ENCODE assay signal across 26 mouse cellular contexts in genomic region chr7:112658939-112659338, GRCm38 (mm10). TPM values are rescaled to one million over a fixed set of nuclear protein-coding genes. Genes with fewer than 3 reads are reported as not detected.
DNase-seq lines count a peak whose midpoint lies in the region; ATAC-seq and TF ChIP-seq lines count a peak whose summit lies in the region.
"Had no signal": no experiment of that assay in that cellular context is flagged by ENCODE, and none has a peak within 500 bp of the region (broad histone marks: within the 10 kb centered on the region; RNA-seq: fewer than 3 reads in every experiment).

No protein-coding gene starts in this region.

- H3K4me1 ChIP-seq in heart, embryonic 10.5 days = peaks cover 85% of the 10 kb centered on the region
- H3K4me1 ChIP-seq in heart, embryonic 13.5 days = peaks cover 92% of the 10 kb centered on the region
- peaks cover 59% of the 10 kb centered on the region for H3K4me1 ChIP-seq in heart, postnatal 0 days (ENCODE audit: control insufficient read depth, insufficient read depth)

- H3K27ac ChIP-seq in heart, embryonic 10.5 days = peak overlapping the region; percentile 88
- peak overlapping the region; percentile 95 for H3K27ac ChIP-seq in heart, embryonic 13.5 days (replicated peaks)
- peak overlapping the region; percentile 88 for H3K27ac ChIP-seq in heart, postnatal 0 days (ENCODE audit: low read depth)
- H3K27ac ChIP-seq: forebrain, embryonic 10.5 days; forebrain, embryonic 13.5 days; hindbrain, embryonic 12.5 days; hindbrain, embryonic 15.5 days had no signal

- H3K9ac ChIP-seq in heart, embryonic 13.5 days = no peak overlapping the region
- H3K9ac ChIP-seq in heart, postnatal 0 days (replicated peaks; ENCODE audit: low read depth, low read length) = no peak overlapping the region
- H3K9ac ChIP-seq: forebrain, embryonic 13.5 days; hindbrain, embryonic 12.5 days; hindbrain, embryonic 15.5 days had no signal

- H3K4me2 ChIP-seq in heart, embryonic 13.5 days = no peak overlapping the region
- no peak overlapping the region for H3K4me2 ChIP-seq in heart, postnatal 0 days (ENCODE audit: low read depth, low read length)
- H3K4me2 ChIP-seq: forebrain, embryonic 13.5 days; hindbrain, embryonic 12.5 days; hindbrain, embryonic 15.5 days had no signal

- H3K4me3 ChIP-seq in heart, embryonic 10.5 days = no peak overlapping the region
- H3K4me3 ChIP-seq in heart, embryonic 13.5 days = no peak overlapping the region
- no peak overlapping the region for H3K4me3 ChIP-seq in heart, postnatal 0 days (ENCODE audit: low read depth, low read length)
- H3K4me3 ChIP-seq: forebrain, embryonic 10.5 days; forebrain, embryonic 13.5 days; hindbrain, embryonic 12.5 days; hindbrain, embryonic 15.5 days had no signal

- WGBS in heart, embryonic 10.5 days = 90% methylated on average over 3 of the region's 3 CpGs
- 80% methylated on average over 3 of the region's 3 CpGs for WGBS in heart, embryonic 13.5 days
- WGBS in heart, postnatal 0 days = 85% methylated on average over 3 of the region's 3 CpGs

- H3K27me3 ChIP-seq in heart, embryonic 10.5 days (ENCODE audit: insufficient read depth, poor library complexity, severe bottlenecking) = no peaks in the 10 kb centered on the region
- H3K27me3 ChIP-seq in heart, embryonic 13.5 days (replicated peaks) = no peaks in the 10 kb centered on the region
- no peaks in the 10 kb centered on the region for H3K27me3 ChIP-seq in heart, postnatal 0 days (ENCODE audit: control insufficient read depth, insufficient read depth, low read length)
- H3K27me3 ChIP-seq: CH12.LX; forebrain, embryonic 13.5 days; hindbrain, embryonic 12.5 days; hindbrain, embryonic 15.5 days; Patski had no signal

- intact Hi-C loops in heart, postnatal 14 days (cut with DNase I) = no loop called here

- no peaks in the 10 kb centered on the region for H3K36me3 ChIP-seq in heart, embryonic 10.5 days
- no peaks in the 10 kb centered on the region for H3K36me3 ChIP-seq in heart, embryonic 13.5 days
- no peaks in the 10 kb centered on the region for H3K36me3 ChIP-seq in heart, postnatal 0 days (replicated peaks; ENCODE audit: control insufficient read depth, insufficient read depth, low read length)
- H3K36me3 ChIP-seq: forebrain, embryonic 10.5 days; G1E; hindbrain, embryonic 12.5 days; hindbrain, embryonic 15.5 days had no signal

- DNase-seq in heart, embryonic 10.5 days (ENCODE audit: low spot score) = no peak
- DNase-seq in heart, adult 18-20 months = no peak
- DNase-seq in heart, postnatal 4 days = no peak
- DNase-seq in heart, postnatal 0 days (ENCODE audit: low spot score) = no peak
- no peak for DNase-seq in heart, postnatal 14 days
- DNase-seq: adrenal gland, postnatal 10 days; adrenal gland, postnatal 36 days; B cell, adult 2 months; cerebellum, adult 18-20 months; cerebellum, adult 9-10 months; cerebellum, postnatal 14 days; gastrocnemius, postnatal 10 days; gastrocnemius, postnatal 36 days; kidney, adult 2 months had no signal

- no peaks in the 10 kb centered on the region for H3K9me3 ChIP-seq in heart, embryonic 10.5 days
- H3K9me3 ChIP-seq in heart, embryonic 13.5 days = no peaks in the 10 kb centered on the region
- no peaks in the 10 kb centered on the region for H3K9me3 ChIP-seq in heart, postnatal 0 days (replicated peaks; ENCODE audit: control insufficient read depth, low read length)
- H3K9me3 ChIP-seq: forebrain, embryonic 10.5 days; forebrain, embryonic 13.5 days; hindbrain, embryonic 12.5 days; hindbrain, embryonic 15.5 days had no signal

- ATAC-seq in heart, embryonic 13.5 days (ENCODE audit: extremely low read depth, insufficient number of reproducible peaks, low FRiP score, low TSS enrichment) = no peak
- ATAC-seq in heart, postnatal 0 days (ENCODE audit: insufficient read depth, low read depth) = no peak
- ATAC-seq: forebrain, embryonic 13.5 days; forebrain, embryonic 16.5 days; intestine, postnatal 0 days; Patski had no signal

- no peak for TF ChIP-seq EP300 in heart, postnatal 0 days (IDR thresholded peaks at IDR 0.05; ENCODE audit: low read depth)

- TF ChIP-seq CTCF in heart, postnatal 0 days (IDR thresholded peaks at IDR 0.05; ENCODE audit: low read depth) = no peak

RNA-seq across cellular contexts. Expression of gene Tead1, which starts 20.2 kb away (rescaled TPM):
- 19.7 and 27.2 TPM in 2 replicates for polyA plus RNA-seq in heart, embryonic 10.5 days (2016; fragmentation: Nextera tagmentation; extraction: Ambion mirVana)
- total RNA-seq in heart, adult 18-20 months (2021) = 100 to 1,000 TPM; 152 to 155 TPM
- polyA plus RNA-seq in heart, embryonic 13.5 days (2015; fragmentation: Nextera tagmentation; extraction: Ambion mirVana) = 25.2 and 29.3 TPM in 2 replicates
- total RNA-seq in heart, postnatal 4 days (2021) = 100 to 1,000 TPM; 180 to 186 TPM
- 63.9 and 87.9 TPM in 2 replicates for total RNA-seq in heart, postnatal 0 days (2014; rRNA removed; ENCODE audit: low replicate concordance)
- 19.0 and 20.8 TPM in 2 replicates for polyA plus RNA-seq in heart, postnatal 0 days (2015; fragmentation: Nextera tagmentation; extraction: Ambion mirVana)
- 100 to 1,000 TPM; 147 to 154 TPM for total RNA-seq in heart, postnatal 14 days (2021)
- total RNA-seq: CH12.LX; granulocyte monocyte progenitor cell, adult 5-6 weeks; hematopoietic stem cell, adult 5-6 weeks had no signal
- polyA plus RNA-seq: G1E had no signal
